Mouse (Mus musculus) intestine, embryonic 14.5 days (tissue): Measurements from ENCODE around the gene Tmem98. TPM values are rescaled to one million over a fixed set of nuclear protein-coding genes. Genes with fewer than 3 reads are reported as not detected.

Source experiments
- ATAC-seq: fragments of 200-750 bp; cut with Nextera tagmentation; replicated peaks from 2 replicates; pipeline ENCODE4 v1.8.0; 2017; ENCODE audit warnings: low read depth, moderate number of reproducible peaks, moderate TSS enrichment, moderate library complexity; ENCODE audit not compliant: low FRiP score, low TSS enrichment
- DNase-seq: peaks from one replicate; pipeline ENCODE4 v3.0.0-alpha.2; 2018; ENCODE audit warnings: low spot score
- H3K27ac ChIP-seq: fragments of 300-500 bp; sonication (generic); 2 replicates; pipeline ENCODE4 v1.5.1; 2014; ENCODE audit warnings: low read depth, mild to moderate bottlenecking, control low read depth
- H3K27me3 ChIP-seq: fragments of 300-500 bp; sonication (generic); replicated peaks from 2 replicates; pipeline ENCODE4 v1.6.1; 2014; ENCODE audit warnings: low read length, control low read depth; ENCODE audit not compliant: control insufficient read depth, insufficient read depth
- H3K36me3 ChIP-seq: fragments of 300-500 bp; sonication (generic); 2 replicates; pipeline ENCODE4 v1.6.1; 2014; ENCODE audit warnings: low read length, control low read depth; ENCODE audit not compliant: control insufficient read depth, insufficient read depth
- H3K4me1 ChIP-seq: fragments of 300-500 bp; sonication (generic); replicated peaks from 2 replicates; pipeline ENCODE4 v1.6.1; 2014; ENCODE audit warnings: low read length, control low read depth, mixed read lengths; ENCODE audit not compliant: control insufficient read depth, insufficient read depth
- H3K4me2 ChIP-seq: fragments of 300-500 bp; sonication (generic); 2 replicates; pipeline ENCODE4 v1.6.1; 2014; ENCODE audit warnings: low read length
- H3K4me3 ChIP-seq: fragments of 300-500 bp; sonication (generic); 2 replicates; pipeline ENCODE4 v1.5.1; 2014; ENCODE audit warnings: low read depth, low read length, control low read depth, mixed read lengths
- H3K9ac ChIP-seq: fragments of 300-500 bp; sonication (generic); 2 replicates; pipeline ENCODE4 v1.6.1; 2014; ENCODE audit warnings: mild to moderate bottlenecking, low read length
- H3K9me3 ChIP-seq: fragments of 300-500 bp; sonication (generic); 2 replicates; pipeline ENCODE4 v1.6.1; 2016; ENCODE audit warnings: low read length, control low read depth; ENCODE audit not compliant: control insufficient read depth
- WGBS: fragments of 180-500 bp; shearing (Covaris S2); extraction: QIAGEN DNeasy Blood & Tissue Kit; methylation state at CpG from one replicate; pipeline ENCODE4 v1.1.7; 2014; 5-methylcytosine and 5-hydroxymethylcytosine counted together
- polyA plus RNA-seq: library from polyadenylated mRNA; unstranded; fragments of >200 nt; fragmentation: Nextera tagmentation; extraction: Ambion mirVana; gene quantifications from 2 replicates; pipeline ENCODE4 v1.2.1, GENCODE M21; 2014

Gene Tmem98
- 180 TPM in 2 replicates for polyA plus RNA-seq

- DNase-seq (peak; percentile 82), ATAC-seq (peak; percentile 79)
- 1% methylated on average over 50 of the region's 54 CpGs for WGBS
- no peaks in the 10 kb centered on the region for H3K9me3 ChIP-seq
- peaks cover 28% of the 10 kb centered on the region for H3K36me3 ChIP-seq
- H3K27me3 ChIP-seq: no peaks in the 10 kb centered on the region
- H3K4me1 ChIP-seq: peaks cover 14% of the 10 kb centered on the region
- H3K27ac ChIP-seq: peak within 1 kb of the TSS; percentile 87
- peak within 1 kb of the TSS; percentile 77 for H3K9ac ChIP-seq
- peak within 1 kb of the TSS; percentile 75 for H3K4me2 ChIP-seq
- peak within 1 kb of the TSS; percentile 57 for H3K4me3 ChIP-seq
Measured at GRCm38 (mm10) chr11:80809993-80810821, at the start of gene Tmem98. Gene Tmem98, plus strand, starts transcription at chr11:80810175.

- H3K27me3 ChIP-seq: no peaks in the 10 kb centered on the region
- ATAC-seq (no peak), DNase-seq (no peak)
- no peaks in the 10 kb centered on the region for H3K4me1 ChIP-seq
- no peak overlapping the region for H3K4me2 ChIP-seq
- 75% methylated on average over 3 of the region's 3 CpGs for WGBS
- no peak overlapping the region for H3K9ac ChIP-seq
- no peak overlapping the region for H3K27ac ChIP-seq
- H3K4me3 ChIP-seq: no peak overlapping the region
- no peaks in the 10 kb centered on the region for H3K36me3 ChIP-seq
- H3K9me3 ChIP-seq: no peaks in the 10 kb centered on the region
Measured at GRCm38 (mm10) chr11:80761285-80761974, 48.5 kb upstream of the Tmem98 start.

GRCm38 (mm10) chr11:80762066-80762465 lies 47.9 kb upstream of the Tmem98 start:
- DNase-seq: no peak
- Histone ChIP-seq H3K36me3 (no peaks in the 10 kb centered on the region), H3K27me3 (no peaks in the 10 kb centered on the region), H3K4me3 (no peak overlapping the region), H3K4me1 (no peaks in the 10 kb centered on the region), H3K4me2 (no peak overlapping the region), H3K27ac (no peak overlapping the region), H3K9ac (no peak overlapping the region), H3K9me3 (no peaks in the 10 kb centered on the region)
- ATAC-seq: no peak
- WGBS: 63% methylated on average over 4 of the region's 4 CpGs

- Histone ChIP-seq H3K9me3 (no peaks in the 10 kb centered on the region), H3K9ac (no peak overlapping the region), H3K4me3 (no peak overlapping the region), H3K4me2 (no peak overlapping the region), H3K27me3 (no peaks in the 10 kb centered on the region), H3K4me1 (no peaks in the 10 kb centered on the region), H3K27ac (no peak overlapping the region), H3K36me3 (no peaks in the 10 kb centered on the region)
- ATAC-seq (no peak), DNase-seq (no peak)
- 88% methylated on average over 4 of the region's 4 CpGs for WGBS
Measured at GRCm38 (mm10) chr11:80766068-80766467, 43.9 kb upstream of the Tmem98 start.

- H3K36me3 ChIP-seq: no peaks in the 10 kb centered on the region
- no peaks in the 10 kb centered on the region for H3K27me3 ChIP-seq
- DNase-seq (no peak), ATAC-seq (no peak)
- whole genome bisulfite sequencing: 86% methylated on average over 6 of the region's 6 CpGs
- no peaks in the 10 kb centered on the region for H3K4me1 ChIP-seq
- no peak overlapping the region for H3K9ac ChIP-seq
- no peak overlapping the region for H3K27ac ChIP-seq
- H3K4me3 ChIP-seq: no peak overlapping the region
- H3K4me2 ChIP-seq: no peak overlapping the region
- no peaks in the 10 kb centered on the region for H3K9me3 ChIP-seq
Measured at GRCm38 (mm10) chr11:80766472-80767319, 43.3 kb upstream of the Tmem98 start.

- Histone ChIP-seq H3K27me3 (no peaks in the 10 kb centered on the region), H3K4me1 (no peaks in the 10 kb centered on the region), H3K27ac (no peak overlapping the region), H3K9ac (no peak overlapping the region), H3K4me2 (no peak overlapping the region), H3K9me3 (no peaks in the 10 kb centered on the region), H3K36me3 (no peaks in the 10 kb centered on the region), H3K4me3 (no peak overlapping the region)
- no peak for ATAC-seq
- no peak for DNase-seq
- WGBS: 72% methylated on average over 3 of the region's 3 CpGs
Measured at GRCm38 (mm10) chr11:80767320-80767617, 42.7 kb upstream of the Tmem98 start.

- no peaks in the 10 kb centered on the region for H3K9me3 ChIP-seq
- H3K4me2 ChIP-seq: no peak overlapping the region
- no peak for DNase-seq
- H3K9ac ChIP-seq: no peak overlapping the region
- WGBS: 90% methylated on average over 3 of the region's 3 CpGs
- no peak overlapping the region for H3K27ac ChIP-seq
- ATAC-seq: no peak
- H3K36me3 ChIP-seq: no peaks in the 10 kb centered on the region
- no peak overlapping the region for H3K4me3 ChIP-seq
- H3K27me3 ChIP-seq: no peaks in the 10 kb centered on the region
- no peaks in the 10 kb centered on the region for H3K4me1 ChIP-seq
Measured at GRCm38 (mm10) chr11:80771186-80771585, 38.8 kb upstream of the Tmem98 start.

GRCm38 (mm10) chr11:80771596-80772250 lies 38.3 kb upstream of the Tmem98 start:
- Histone ChIP-seq H3K36me3 (no peaks in the 10 kb centered on the region), H3K9me3 (no peaks in the 10 kb centered on the region), H3K27ac (no peak overlapping the region), H3K9ac (no peak overlapping the region), H3K27me3 (no peaks in the 10 kb centered on the region), H3K4me2 (no peak overlapping the region), H3K4me3 (no peak overlapping the region), H3K4me1 (no peaks in the 10 kb centered on the region)
- ATAC-seq (no peak), DNase-seq (no peak)
- WGBS: 75% methylated on average over 5 of the region's 5 CpGs
